Mouse (Mus musculus) yolk sac, embryonic 10.5 days (tissue): ENCODE results near the gene Vmn2r62.
"Not testable (repeated sequence)": the region's sequence is repeated elsewhere in the genome, so short reads cannot be mapped to it uniquely, and the experiment has no call there.

ENCODE experiments used
- DNase-seq: peaks from one replicate; pipeline ENCODE4 v3.0.0-alpha.2; 2017; ENCODE audit warnings: low spot score

The Vmn2r62 gene

DNA sequence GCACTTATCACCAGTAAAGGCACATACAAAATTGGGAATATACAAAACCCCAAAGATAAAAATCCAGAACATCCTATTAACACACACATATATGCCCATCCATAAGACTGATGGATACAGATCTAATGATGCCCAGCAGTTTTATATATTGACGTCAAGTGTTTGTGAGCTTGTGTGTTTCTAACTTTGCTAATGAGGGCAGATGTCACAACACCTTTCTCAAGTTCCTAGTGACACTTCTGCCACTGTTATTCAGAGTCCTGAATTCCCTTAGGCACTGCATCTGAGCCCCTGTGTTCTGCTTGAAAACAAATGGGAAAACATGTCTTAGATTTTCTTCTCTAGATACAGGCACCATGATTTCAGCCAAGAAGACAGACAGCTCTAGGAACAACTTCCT lies at the start of gene Vmn2r62:
TSS of gene Vmn2r62 (minus strand) at position 101 of the 400 bp plus-strand sequence.
- DNase-seq = not testable (repeated sequence)

- DNase-seq = not testable (repeated sequence)
Observed at GRCm38 (mm10) chr7:42838366-42838765, 45.0 kb upstream of the Vmn2r62 start.

DNA sequence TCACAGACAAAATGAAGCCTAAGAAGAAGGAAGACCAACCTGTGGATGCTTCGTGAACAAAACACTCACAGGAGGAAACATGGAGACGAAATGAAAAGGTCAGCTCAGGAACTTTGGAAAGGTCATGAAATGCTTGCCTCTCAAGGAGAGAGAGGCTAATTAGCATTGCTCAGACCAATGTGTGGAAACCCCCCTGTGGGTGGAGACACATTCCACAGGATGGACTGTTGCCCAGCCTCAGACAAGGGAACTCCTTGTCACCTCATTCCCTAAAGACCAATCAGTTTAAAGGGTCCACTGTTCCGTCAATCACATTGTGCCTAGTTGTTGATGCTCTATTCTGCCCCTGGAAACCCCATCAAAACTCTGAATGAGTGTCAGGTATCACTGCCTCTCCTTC lies 38.9 kb upstream of the Vmn2r62 start:
- DNase-seq = no peak

DNA sequence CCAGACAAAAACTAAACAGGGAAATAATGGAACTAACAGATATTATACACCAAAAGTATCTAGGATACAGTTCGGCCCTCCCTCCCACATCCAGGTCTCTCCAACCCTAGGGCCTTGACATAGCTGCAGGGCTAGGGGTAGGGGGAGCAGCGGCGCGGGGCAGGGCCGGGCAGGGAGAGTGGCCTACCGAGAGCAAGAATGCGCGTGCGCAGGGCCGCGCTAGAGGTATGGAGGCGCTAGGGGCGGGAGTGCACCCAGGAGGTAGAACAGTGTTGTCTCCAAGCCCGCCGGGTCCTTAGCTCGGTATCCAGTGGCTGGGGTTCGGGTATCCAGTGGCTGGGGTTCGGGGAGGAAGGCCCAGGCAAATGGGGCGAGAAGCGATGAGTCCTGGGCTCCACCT lies 43.5 kb downstream of the Vmn2r62 start:
- no peak for DNase-seq

DNA sequence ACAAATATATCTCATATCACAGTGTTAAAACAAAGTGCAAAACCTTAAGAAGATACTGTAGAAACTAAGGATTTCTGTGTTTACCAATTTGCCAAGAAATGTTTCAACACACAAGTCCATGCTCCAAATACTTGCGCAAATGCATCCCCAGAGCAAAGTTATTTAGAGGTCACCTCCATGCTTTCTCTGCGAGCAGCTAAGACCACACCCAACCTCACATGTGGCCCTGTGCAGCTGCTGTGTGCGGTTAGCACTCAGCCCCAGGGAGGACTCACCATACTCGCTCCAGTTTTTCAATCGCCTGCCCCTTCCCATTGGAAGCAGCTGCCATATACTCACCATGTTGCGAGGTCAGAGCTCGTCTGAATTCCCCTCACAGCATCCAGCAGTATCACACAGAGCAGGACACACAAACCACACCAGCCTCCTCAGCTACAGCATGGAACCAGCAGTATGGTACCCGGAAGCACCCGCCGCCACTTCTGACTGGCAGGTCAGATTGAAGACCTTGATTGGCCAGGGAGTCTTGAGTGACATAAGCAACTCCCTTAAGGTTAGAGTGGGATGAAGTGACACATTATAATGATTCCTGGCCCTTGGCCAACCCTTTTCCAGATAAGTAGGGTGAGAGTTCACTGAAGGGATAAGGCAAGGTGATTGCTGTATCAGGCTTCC lies 54.7 kb downstream of the Vmn2r62 start:
- peak; percentile 86 for DNase-seq

- not testable (repeated sequence) for DNase-seq
Observed at GRCm38 (mm10) chr7:42726917-42727316, 66.4 kb downstream of the Vmn2r62 start, which contains the start of gene Gm17067. Gene Gm17067 (minus strand): TSS chr7:42727017.
